ENCODE assay signal across 17 mouse cellular contexts in genomic region chr7:39441237-39441636, GRCm38 (mm10). TPM values are rescaled to one million over a fixed set of nuclear protein-coding genes. Genes with fewer than 3 reads are reported as not detected.
DNase-seq lines count a peak whose midpoint lies in the region; ATAC-seq lines count a peak whose summit lies in the region.
"Had no signal": no experiment of that assay in that cellular context is flagged by ENCODE, and none has a peak within 500 bp of the region (broad histone marks: within the 10 kb centered on the region; RNA-seq: fewer than 3 reads in every experiment).

No protein-coding gene starts in this region.

- H3K27me3 ChIP-seq in intestine, embryonic 16.5 days (replicated peaks; ENCODE audit: control insufficient read depth, insufficient read depth, low read length): peaks cover 3% of the 10 kb centered on the region; the same call in 1 of the 2 replicates
- peaks cover 12% of the 10 kb centered on the region; the same call in 1 of the 2 replicates for H3K27me3 ChIP-seq in liver, embryonic 12.5 days (replicated peaks)
- H3K27me3 ChIP-seq: liver, embryonic 13.5 days; neural tube, embryonic 12.5 days had no signal

- 32% methylated on average over 2 of the region's 2 CpGs for WGBS in intestine, embryonic 16.5 days
- 35% methylated on average over 2 of the region's 2 CpGs for WGBS in liver, embryonic 12.5 days (ENCODE audit: insufficient replicate concordance)

- no peak overlapping the region for H3K27ac ChIP-seq in intestine, embryonic 16.5 days (ENCODE audit: low read length)
- H3K27ac ChIP-seq in liver, embryonic 12.5 days: no peak overlapping the region
- H3K27ac ChIP-seq: heart, embryonic 13.5 days; liver, embryonic 13.5 days; neural tube, embryonic 12.5 days had no signal

- H3K36me3 ChIP-seq in intestine, embryonic 16.5 days (ENCODE audit: control insufficient read depth, insufficient read depth, low read length): no peaks in the 10 kb centered on the region
- no peaks in the 10 kb centered on the region for H3K36me3 ChIP-seq in liver, embryonic 12.5 days
- H3K36me3 ChIP-seq: heart, embryonic 13.5 days; liver, embryonic 13.5 days; neural tube, embryonic 12.5 days had no signal

- peak; percentile 46 for DNase-seq in kidney, postnatal 10 days
- no peak for DNase-seq in kidney, adult 9 months
- DNase-seq in retina, postnatal 1 day: peak; percentile 10
- DNase-seq in retina, embryonic 14.5 days (ENCODE audit: low spot score): no peak
- DNase-seq: cerebellum, adult 9-11 months; gastrocnemius, postnatal 36 days; heart, postnatal 4 days; liver, embryonic 13.5 days; thymus, adult 2 months had no signal

- no peaks in the 10 kb centered on the region for H3K9me3 ChIP-seq in intestine, embryonic 16.5 days (ENCODE audit: control insufficient read depth, low read length)
- H3K9me3 ChIP-seq in liver, embryonic 12.5 days (replicated peaks): no peaks in the 10 kb centered on the region
- H3K9me3 ChIP-seq: liver, embryonic 13.5 days; neural tube, embryonic 12.5 days had no signal

- H3K4me3 ChIP-seq in intestine, embryonic 16.5 days (ENCODE audit: low read length): no peak overlapping the region
- H3K4me3 ChIP-seq in liver, embryonic 12.5 days: no peak overlapping the region
- H3K4me3 ChIP-seq: heart, embryonic 13.5 days; liver, embryonic 13.5 days; neural tube, embryonic 12.5 days had no signal

- no peak overlapping the region for H3K4me2 ChIP-seq in intestine, embryonic 16.5 days (ENCODE audit: low read depth, low read length)
- H3K4me2 ChIP-seq in liver, embryonic 12.5 days: no peak overlapping the region
- H3K4me2 ChIP-seq: heart, embryonic 13.5 days; liver, embryonic 13.5 days; neural tube, embryonic 12.5 days had no signal

- H3K4me1 ChIP-seq in intestine, embryonic 16.5 days (ENCODE audit: control insufficient read depth, insufficient read depth, low read length): no peaks in the 10 kb centered on the region
- H3K4me1 ChIP-seq in liver, embryonic 12.5 days: no peaks in the 10 kb centered on the region
- H3K4me1 ChIP-seq: heart, embryonic 13.5 days; liver, embryonic 13.5 days; neural tube, embryonic 12.5 days had no signal

- no peak overlapping the region for H3K9ac ChIP-seq in intestine, embryonic 16.5 days (ENCODE audit: low read depth, low read length)
- H3K9ac ChIP-seq in liver, embryonic 12.5 days: no peak overlapping the region
- H3K9ac ChIP-seq: heart, embryonic 13.5 days; liver, embryonic 13.5 days; neural tube, embryonic 12.5 days had no signal

- ATAC-seq in intestine, embryonic 16.5 days: peak; percentile 31; the same call in 1 of the 2 replicates
- no peak for ATAC-seq in liver, embryonic 12.5 days
- ATAC-seq in CD4-positive, CD25-positive, alpha-beta regulatory T cell, adult 4 months: no peak
- ATAC-seq: activated CD4-positive, CD25-positive, alpha-beta regulatory T cell, adult 4 months; midbrain, embryonic 16.5 days had no signal

RNA-seq across cellular contexts. Expression of gene Gm5114, which starts 28.3 kb away (rescaled TPM):
- polyA plus RNA-seq in intestine, embryonic 16.5 days (2015; fragmentation: Nextera tagmentation; extraction: Ambion mirVana): not detected in 2 replicates
- polyA plus RNA-seq in liver, embryonic 12.5 days (2016; fragmentation: Nextera tagmentation; extraction: Ambion mirVana): not detected in 2 replicates
- polyA plus RNA-seq in CD4-positive, CD25-positive, alpha-beta regulatory T cell, adult 4 months (2017; shearing (Covaris generic)): not detected
- polyA plus RNA-seq: activated CD4-positive, CD25-positive, alpha-beta regulatory T cell, adult 4 months; embryonic facial prominence, embryonic 11.5 days; heart, embryonic 13.5 days; liver, embryonic 13.5 days; midbrain, embryonic 16.5 days; neural tube, embryonic 12.5 days; thymus, adult 2 months had no signal

Comparison
In these comparisons a context has a peak if more than half of its experiments do, and no peak if none do; other contexts are left out.
1. DNase-seq: peak in kidney, postnatal 10 days (single experiment) and retina, postnatal 1 day (single experiment); none in kidney, adult 9 months (single experiment) and retina, embryonic 14.5 days (single experiment).